Mouse (Mus musculus): ENCODE results near the gene Serinc3. TPM values are rescaled to one million over a fixed set of nuclear protein-coding genes. Genes with fewer than 3 reads are reported as not detected.

The Serinc3 gene
- total RNA-seq, 2 experiments from 2014 or later, result 224 to 251 TPM

- DNase-seq (ENCODE audit: low spot score in 2 of 2), result no peak
- intact Hi-C loops (cut with DNase I), result loop anchor here (1.0 kb wide), 1 partner anchor 118 kb away; no protein-coding TSS in a partner anchor
Observed at GRCm38 (mm10) chr2:163601712-163602100, 43.2 kb downstream of the Serinc3 start.

GRCm38 (mm10) chr2:163601066-163601465 lies 43.9 kb downstream of the Serinc3 start:
- no peak for DNase-seq (ENCODE audit: low spot score in 2 of 2)
- intact Hi-C loops (cut with DNase I), result no loop called here

GRCm38 (mm10) chr2:163599226-163599625 lies 45.7 kb downstream of the Serinc3 start:
- peak in 1 of 2 experiments; percentile 50 for DNase-seq (ENCODE audit: low spot score in 2 of 2)
- intact Hi-C loops (cut with DNase I), result loop anchor here (1.0 kb wide), 1 partner anchor 67 kb away; no protein-coding TSS in a partner anchor

- intact Hi-C loops (cut with DNase I), result no loop called here
- no peak for DNase-seq (ENCODE audit: low spot score in 2 of 2)
Observed at GRCm38 (mm10) chr2:163597661-163598060, 47.3 kb downstream of the Serinc3 start.

- no peak for DNase-seq (ENCODE audit: low spot score in 2 of 2)
- intact Hi-C loops (cut with DNase I), result no loop called here
Observed at GRCm38 (mm10) chr2:163596873-163597155, 48.1 kb downstream of the Serinc3 start.

GRCm38 (mm10) chr2:163596057-163596872 lies 48.7 kb downstream of the Serinc3 start:
- intact Hi-C loops (cut with DNase I), result no loop called here
- no peak for DNase-seq (ENCODE audit: low spot score in 2 of 2)

GRCm38 (mm10) chr2:163595119-163595518 lies 49.8 kb downstream of the Serinc3 start:
- intact Hi-C loops (cut with DNase I), result no loop called here
- DNase-seq (ENCODE audit: low spot score in 2 of 2), result no peak

GRCm38 (mm10) chr2:163593636-163594282 lies 51.2 kb downstream of the Serinc3 start:
- intact Hi-C loops (cut with DNase I), result no loop called here
- no peak for DNase-seq (ENCODE audit: low spot score in 2 of 2)

- DNase-seq (ENCODE audit: low spot score in 2 of 2), result no peak
- intact Hi-C loops (cut with DNase I), result no loop called here
Observed at GRCm38 (mm10) chr2:163592084-163592483, 52.8 kb downstream of the Serinc3 start.

GRCm38 (mm10) chr2:163590996-163591395 lies 53.9 kb downstream of the Serinc3 start:
- intact Hi-C loops (cut with DNase I), result no loop called here
- no peak for DNase-seq (ENCODE audit: low spot score in 2 of 2)

GRCm38 (mm10) chr2:163590211-163590610 lies 54.7 kb downstream of the Serinc3 start:
- DNase-seq (ENCODE audit: low spot score in 2 of 2), result no peak
- intact Hi-C loops (cut with DNase I), result no loop called here

GRCm38 (mm10) chr2:163587506-163587905 lies 57.4 kb downstream of the Serinc3 start:
- DNase-seq (ENCODE audit: low spot score in 2 of 2), result no peak
- intact Hi-C loops (cut with DNase I), result no loop called here

- intact Hi-C loops (cut with DNase I), result no loop called here
- no peak for DNase-seq (ENCODE audit: low spot score in 2 of 2)
Observed at GRCm38 (mm10) chr2:163586384-163587261, 58.3 kb downstream of the Serinc3 start.

- intact Hi-C loops (cut with DNase I), result no loop called here
- no peak for DNase-seq (ENCODE audit: low spot score in 2 of 2)
Observed at GRCm38 (mm10) chr2:163584088-163584426, 60.9 kb downstream of the Serinc3 start.

GRCm38 (mm10) chr2:163583226-163584087 lies 61.5 kb downstream of the Serinc3 start:
- intact Hi-C loops (cut with DNase I), result no loop called here
- no peak for DNase-seq (ENCODE audit: low spot score in 2 of 2)

- intact Hi-C loops (cut with DNase I), result no loop called here
Observed at GRCm38 (mm10) chr2:163580069-163580945, 64.6 kb downstream of the Serinc3 start.

GRCm38 (mm10) chr2:163577986-163578385 lies 66.9 kb downstream of the Serinc3 start:
- intact Hi-C loops (cut with DNase I), result no loop called here
- DNase-seq (ENCODE audit: low spot score in 2 of 2), result no peak

More at GRCm38 (mm10) chr2:163580069-163580945, 64.6 kb downstream of the Serinc3 start:
- DNase-seq (ENCODE audit: low spot score in 2 of 2), result no peak

- DNase-seq (ENCODE audit: low spot score in 2 of 2), result no peak
- intact Hi-C loops (cut with DNase I), result no loop called here
Observed at GRCm38 (mm10) chr2:163575248-163575647, 69.7 kb downstream of the Serinc3 start.

Data from left cerebral cortex, postnatal 36 days (tissue).